Mouse (Mus musculus) CD4-positive, CD25-positive, alpha-beta regulatory T cell, adult 2 months (primary cell): ENCODE measurements at regions not wholly inside any gene's neighbourhood (a gene's known extent, or its start where the extent isn't known, plus 50 kb on each side); places are given as distances from the start of the nearest gene placed in this dataset.

Source experiments
- DNase-seq: peaks from one replicate; pipeline ENCODE4 v3.0.0-alpha.2; 2012; ENCODE audit warnings: low read depth, low spot score

DNA sequence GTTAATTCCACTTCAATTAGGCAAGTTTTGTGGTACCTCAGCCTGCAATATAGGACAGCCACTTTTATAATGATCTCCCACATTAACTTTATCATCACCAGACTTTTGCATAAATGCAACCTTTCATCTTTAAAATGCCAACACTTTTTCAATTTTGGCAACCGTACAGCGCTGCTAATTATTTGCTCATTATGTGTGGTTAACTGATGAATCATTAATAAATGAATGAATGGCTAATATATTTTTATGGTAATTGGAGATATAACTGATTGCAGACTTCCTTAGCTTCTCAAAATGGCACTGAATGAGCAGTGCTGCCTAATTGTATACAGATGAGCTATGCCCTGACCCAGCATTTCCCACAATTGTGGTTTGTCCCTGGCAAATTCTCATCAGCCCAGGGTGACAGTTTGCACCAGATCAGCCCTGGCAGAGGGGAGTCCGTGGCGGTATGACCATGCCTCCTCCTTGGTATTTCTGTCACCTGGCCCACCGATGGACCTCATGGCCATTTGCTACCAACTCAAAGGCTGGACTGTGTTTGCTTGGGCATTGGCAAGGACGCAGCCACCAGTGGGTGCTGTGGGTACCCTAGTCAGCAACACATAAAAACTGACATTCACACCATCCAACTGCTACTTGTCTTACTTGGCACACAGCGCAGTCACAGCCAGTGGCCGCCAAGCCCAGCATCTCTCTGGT is 173.7 kb upstream of the Lmo4 start:
- no peak for DNase-seq

DNA sequence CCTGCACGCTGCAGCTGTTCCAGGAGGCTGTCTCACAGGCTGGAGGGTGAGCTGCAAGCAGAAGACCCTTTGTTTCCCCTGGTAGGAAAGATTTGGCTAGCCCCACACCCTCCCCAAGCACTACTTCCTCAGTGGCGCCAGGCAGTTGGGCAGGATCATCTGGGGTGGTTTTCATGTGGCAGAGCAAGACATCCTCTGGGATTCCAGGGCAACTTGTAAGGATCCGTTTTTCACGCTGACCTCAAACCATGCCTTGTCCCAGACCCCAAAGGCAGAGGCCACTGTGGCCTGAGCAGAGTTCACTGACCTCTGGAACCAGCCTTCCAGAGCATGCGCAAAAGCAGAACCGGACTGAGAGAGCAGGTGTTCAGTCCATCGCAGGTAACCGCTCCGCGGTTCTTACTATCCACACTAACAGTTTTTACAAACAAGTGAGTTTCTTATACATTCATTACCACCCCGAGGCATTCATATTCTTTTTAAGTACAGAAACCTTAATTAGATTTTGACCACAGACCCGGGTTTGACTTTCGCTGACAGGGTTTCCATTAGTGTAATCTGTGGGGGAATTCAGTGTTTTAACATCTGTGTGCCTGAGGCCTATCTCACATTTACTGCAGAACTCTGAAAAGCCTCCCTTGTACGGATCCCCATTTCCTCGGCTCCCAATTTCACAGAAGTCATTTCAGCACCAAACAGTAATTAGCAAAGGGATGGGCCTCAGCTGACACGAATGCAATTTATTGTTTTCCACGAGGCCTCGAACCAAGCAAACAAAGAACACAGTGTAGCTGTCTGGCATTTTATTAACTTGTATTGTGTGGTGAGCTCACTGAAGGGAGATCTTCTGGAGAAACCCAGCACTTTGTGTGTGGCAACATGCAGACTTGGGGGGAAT is 172.9 kb upstream of the Lmo4 start:
- no peak for DNase-seq

DNA sequence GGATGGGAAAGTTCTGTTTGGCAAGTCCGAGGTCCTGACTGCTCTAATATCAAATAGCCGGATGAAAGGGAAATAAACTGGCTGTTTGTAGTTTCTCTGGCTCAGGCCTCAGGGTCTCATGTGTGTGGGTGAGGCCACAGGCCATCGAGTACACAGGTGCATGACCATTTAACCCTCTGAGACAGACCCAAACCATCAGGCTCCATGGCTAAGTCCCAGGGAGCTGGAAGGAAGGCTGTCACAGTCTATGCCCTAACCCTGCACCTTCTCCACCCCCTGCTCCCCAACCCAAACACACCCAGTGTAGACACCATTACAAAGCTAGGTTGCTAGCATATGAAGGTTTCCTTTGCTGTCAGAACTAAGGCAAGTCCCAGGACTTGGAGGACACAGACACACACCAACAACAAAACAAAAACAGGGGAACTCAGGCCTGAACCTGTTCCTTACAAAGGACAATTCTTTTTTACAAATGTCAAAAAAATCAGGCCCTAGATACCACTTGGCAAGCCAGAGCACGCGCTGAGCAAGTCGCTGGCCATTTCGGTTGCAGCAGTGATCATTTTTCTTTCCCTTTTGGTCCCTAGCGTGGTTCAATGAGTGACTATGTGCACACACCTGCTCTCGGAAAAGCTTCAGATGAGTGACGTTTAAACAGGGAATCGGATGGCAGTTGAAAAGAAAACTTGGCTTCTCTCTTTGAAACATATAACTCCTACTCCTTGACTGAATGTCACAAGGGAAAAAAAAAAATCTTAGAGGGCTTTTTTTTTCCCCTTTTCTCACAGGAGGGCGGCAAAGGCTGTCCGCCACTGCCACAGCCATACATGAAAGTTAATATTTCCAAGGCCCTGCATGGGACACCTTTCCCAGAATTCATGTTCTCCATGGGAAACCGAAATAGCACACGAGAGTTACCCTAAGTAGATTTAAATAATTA is 171.7 kb upstream of the Lmo4 start:
- DNase-seq = no peak

DNA sequence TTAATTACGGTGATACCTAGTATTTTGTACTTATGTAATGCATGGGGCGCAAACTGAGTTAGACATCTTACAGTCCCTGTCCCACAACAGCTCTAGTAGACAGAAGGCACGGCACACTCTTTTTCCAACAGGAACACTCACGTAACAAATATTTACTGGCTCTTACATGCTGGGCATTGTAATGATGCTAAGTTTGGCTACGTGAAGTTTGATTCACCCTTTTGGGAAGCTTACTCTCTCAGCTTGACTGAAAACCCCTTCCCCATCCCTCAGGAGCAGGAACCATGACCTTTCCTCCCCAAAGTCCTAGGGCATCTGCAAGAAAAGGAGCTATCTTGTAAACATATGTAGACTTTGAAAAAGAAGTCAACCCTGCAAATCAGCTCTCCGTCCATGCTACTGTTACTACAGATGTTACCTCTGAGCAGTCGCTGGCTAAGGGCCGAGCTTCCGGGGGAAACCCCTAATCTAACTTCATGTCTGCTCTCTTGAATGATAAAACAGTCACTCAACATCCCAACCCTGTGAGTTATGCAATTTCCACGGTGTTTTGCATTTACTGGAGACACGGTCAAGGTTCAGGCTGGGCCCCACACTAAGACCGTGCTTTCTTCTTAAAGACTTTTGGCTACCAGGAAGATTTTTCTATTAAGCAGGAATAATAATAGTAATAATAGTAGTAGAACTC is 170.8 kb upstream of the Lmo4 start:
- DNase-seq = no peak

DNA sequence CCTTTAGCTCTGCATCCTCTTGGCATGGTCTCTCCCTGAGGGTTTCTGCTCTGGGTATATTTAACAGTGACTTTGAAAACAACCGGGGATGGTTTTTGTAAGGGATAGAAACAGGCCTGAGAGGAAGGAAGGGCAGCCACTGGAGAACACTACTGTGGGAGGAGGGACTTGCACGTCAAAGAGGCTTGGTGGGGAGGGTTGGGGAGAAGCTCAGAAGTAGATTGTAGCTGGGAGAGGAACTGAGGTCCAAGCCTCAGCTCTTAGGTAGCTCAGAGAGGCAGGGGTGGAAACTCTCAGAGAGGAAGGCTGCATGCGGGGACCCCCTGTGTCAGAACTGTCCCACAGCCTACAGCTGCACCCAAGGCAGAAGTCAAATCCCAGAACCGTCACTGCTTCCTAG is 163.3 kb upstream of the Lmo4 start:
- no peak for DNase-seq

DNA sequence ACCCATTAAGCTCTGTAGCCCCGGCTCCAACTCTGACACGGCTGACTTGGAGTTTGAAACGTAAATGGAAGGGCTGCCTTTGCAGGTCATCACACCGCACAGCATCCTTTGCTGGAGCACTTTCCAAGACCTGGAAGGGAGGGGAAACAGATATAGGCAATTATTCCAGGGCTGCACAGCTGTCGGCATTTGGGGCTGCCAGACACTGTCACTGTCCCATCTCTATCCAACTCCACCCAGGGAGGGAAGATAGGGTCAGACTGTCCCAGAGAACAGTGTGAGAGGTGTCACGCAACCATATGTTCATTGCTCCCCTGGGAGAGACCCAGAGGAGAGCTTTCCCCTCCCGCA is 162.7 kb upstream of the Lmo4 start:
- DNase-seq = no peak

DNA sequence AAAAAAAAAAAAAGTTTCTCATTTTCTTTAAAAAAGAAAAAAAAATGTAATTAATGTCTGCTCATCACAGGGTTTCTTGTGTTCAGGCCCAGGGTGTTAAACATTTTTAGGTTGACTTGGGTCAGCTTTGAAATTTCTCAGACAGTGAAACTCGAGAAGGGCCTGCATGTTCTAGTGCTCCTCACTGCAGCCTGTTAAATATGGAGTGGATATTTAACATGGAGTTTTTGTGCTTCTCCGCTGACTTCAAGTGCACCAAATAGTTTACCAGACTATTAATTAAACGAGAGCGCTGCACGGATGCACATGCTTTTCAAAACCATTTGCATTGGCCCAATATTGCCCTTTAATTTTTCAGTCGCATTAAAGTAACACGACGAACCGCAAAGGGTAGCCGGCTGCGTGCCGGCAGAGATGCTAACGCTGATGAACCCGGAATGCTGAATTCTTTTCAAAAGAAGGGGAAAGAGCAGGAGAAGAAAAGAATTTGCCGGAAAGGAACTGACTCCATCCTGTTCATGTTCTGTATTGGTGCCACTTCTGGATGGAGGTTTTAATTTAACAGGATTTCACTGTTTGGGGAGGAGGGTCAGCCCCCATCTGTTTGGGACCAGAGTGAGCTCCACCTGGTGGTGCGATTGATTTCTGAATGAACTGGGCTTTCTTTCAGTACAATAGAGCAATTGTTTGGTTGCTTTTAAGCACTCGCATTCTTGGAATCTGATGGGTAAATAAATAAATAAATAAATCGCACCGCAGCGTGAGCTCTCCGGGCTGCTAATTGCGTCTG is 162.2 kb upstream of the Lmo4 start:
- no peak for DNase-seq

DNA sequence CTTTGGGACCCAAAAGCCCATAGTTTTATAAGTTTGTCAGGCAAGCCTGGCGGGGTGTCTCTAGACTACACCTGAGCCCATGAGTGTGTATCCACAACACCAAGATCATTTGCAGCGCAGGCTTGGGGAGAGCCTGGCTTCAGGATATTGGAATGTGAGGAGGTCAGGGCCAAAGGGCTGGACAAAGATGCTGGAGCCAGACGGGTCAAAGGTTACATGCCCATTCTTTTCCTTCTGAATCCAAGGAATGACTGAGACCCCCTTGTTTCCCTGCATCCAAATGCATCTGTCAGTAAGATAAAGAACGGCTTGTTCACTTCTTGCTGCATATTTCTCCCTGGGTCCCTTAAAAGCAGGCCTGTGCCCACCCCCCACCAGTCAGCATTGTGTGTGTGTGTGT is 160.9 kb upstream of the Lmo4 start:
- no peak for DNase-seq

DNA sequence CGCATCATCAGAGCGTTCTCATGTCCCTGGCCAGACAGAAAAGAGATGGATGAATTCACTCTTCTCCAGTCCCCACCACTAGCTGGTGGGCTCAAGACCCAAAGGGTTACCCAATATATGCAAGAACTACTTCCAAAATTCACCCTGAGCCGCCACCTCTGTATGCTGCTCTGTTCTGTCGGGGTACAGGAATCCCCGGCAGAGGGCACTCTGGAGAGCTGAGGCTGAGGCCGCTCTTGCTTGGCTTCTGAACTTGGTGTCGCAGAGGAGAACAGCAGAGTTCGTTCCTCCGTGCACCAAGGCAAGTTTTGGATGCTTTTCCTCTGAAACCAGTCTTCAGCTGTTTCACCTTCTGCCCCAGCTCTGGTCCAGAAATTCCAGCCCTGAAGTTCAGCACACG is 157.5 kb upstream of the Lmo4 start:
- DNase-seq = peak; percentile 62

DNA sequence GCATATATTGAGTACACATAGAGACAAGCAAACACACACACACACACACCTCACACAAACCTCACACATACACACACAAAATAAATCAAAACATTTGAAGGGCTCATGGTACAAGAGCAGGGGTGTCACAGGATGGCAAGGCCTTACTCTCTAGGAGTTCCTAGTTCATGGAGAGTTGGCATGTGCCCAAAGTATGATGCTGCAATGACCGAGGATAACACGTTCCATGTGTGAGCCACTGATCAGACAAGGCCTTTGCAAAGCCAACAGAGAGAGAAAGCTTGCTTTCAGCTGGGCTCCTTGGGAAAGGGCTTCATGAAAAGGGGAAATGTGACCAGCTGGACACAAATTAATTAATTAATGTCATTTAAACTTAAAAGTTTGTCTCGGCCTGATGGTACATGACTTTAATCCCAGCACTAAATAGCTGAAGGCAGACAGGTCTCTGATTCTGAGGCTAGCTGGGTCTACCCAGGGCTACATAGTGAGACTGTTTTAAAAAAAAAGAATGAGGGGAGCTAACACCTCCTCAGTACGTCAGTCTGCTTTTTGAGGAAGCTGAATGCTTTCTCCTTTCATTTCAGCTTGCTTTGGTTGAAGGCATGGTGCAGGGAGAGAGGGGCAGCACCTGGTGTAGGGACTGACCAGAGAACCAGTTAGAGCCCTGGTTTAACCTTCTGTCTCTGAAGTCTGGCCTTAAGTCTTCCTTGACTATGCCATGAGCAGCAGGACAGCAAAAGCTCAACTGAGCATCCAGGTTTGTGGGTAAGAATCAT is 156.4 kb upstream of the Lmo4 start:
- no peak for DNase-seq

DNA sequence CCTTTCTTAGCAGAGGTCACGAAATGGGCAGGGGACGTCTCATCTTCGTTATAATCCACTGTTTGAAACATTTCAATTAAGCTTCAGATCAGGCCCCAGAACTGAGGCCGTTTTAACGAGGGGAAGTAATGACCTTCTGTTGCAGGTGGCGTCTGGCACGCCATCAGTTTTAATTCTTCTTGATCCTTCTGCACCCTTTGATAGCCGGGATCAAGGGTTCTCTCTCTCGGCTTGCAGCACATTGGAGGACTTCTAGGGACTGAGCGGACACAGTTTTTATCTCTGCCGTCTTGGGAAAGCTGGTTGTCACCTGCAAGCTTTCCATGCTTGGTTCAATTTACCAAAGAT is 151.9 kb upstream of the Lmo4 start:
- DNase-seq = no peak

DNA sequence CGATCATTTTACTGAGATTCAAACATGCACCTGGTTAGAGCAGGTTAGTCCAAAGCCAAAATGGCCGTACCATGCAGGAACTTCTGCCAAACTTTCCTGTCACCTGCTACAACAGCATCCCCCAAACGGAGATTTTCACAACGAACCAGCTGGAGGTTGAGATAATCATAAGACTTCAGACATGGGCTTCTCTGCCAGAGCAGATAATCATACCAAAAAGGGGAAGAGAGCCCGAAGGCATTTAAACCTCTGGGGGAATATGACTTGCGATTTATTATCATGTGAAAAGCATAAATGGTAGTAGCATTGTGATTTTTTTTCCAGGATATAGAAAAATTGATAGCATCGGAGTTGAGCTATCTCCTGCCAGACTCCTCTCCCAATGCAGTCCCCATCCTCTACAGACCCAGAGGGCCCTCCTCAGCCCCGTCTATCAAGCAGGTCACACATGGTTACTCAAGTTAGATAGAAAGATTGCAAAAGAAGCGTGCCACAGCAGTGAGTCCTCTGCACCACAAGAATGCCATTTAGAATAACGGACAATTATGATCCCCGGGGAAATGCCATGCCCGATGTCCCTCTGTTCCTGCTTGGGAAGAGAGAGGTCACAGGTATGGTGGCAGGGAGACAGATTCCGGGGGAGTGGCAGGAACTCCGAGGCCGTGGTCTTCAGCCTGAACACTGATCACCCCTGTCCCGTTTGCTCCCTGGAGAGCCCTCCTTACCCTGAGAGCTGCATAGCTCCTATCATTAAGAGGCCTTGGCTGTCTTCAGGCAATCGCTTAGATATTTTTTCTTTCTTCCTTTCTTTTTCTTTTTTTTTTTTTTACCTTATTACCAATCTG is 151.3 kb upstream of the Lmo4 start:
- DNase-seq = no peak

DNA sequence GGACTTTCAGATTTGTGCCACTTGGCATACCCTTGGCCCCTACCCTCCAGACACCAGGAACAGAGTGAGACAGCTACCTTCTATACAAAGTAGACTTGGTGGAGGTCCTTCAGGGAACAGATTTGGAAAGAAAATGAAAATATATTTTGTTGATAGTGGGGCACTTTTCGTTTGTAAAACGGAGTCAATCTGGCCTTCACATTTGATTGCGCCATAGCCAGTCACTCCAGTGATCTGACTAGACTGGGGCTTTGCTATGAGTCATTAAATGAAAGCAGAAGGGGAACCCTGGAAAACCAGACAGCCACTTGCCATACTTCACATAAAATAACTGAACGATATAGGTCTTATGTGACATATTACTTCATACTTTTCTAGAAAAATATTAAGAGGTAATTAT is 147.5 kb upstream of the Lmo4 start:
- no peak for DNase-seq

DNA sequence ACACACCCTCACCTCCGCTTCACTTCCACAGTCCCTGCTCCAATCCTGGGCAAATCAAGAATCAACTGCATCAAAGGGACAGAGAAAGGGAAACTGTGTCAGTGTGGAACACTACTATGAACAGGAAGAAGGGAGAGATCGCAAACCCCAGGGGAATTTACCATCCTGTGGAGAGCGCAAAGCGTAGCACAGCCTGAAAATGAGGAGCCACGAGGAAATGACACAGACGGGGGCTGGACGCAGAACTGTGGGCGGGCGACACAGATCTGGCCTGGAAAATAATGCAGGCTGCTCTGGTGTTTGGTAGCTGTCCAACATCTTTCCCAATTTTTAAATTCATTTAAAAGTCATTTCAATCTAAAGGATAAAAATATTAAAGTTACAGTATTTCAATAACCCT is 143.4 kb upstream of the Lmo4 start:
- no peak for DNase-seq

DNA sequence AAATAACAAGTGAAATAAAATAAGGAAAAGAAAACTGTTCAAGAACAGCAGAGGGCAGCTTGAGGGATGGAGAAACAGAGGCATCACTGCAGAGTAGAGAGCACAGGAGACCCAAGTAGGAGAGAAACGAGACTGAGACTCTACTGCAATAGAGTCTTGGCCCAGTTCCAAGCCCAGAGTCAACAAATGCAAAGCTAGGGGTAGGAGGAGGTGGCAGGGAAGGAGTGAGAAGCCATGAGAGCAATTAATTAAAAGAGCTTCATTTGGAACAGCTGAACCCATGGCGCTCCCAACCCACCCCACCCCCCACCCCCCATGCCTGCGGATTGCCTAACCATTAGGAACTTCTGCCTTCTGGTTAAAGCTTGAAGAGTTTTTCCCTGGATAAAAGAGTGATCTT is 130.2 kb upstream of the Lmo4 start:
- no peak for DNase-seq

DNA sequence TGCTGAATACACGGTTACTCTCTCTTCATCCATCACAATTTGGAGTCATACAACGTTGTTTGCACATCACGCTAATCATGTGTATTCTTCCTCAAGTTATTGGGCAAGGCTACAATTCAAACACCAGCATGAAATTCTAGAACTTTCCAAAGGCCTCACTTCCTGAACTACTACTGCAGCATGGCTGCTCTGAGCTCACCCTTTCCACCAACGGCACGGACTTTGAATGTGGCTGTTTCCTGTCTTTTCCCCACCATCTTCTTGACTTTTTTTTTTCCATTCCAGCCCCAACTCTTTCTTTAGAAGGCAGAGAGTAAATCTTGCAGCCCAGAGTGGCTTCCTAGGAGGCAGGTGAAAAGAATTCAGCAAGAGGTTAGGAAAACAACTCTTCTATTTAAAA is 129.2 kb upstream of the Lmo4 start:
- DNase-seq = no peak

DNA sequence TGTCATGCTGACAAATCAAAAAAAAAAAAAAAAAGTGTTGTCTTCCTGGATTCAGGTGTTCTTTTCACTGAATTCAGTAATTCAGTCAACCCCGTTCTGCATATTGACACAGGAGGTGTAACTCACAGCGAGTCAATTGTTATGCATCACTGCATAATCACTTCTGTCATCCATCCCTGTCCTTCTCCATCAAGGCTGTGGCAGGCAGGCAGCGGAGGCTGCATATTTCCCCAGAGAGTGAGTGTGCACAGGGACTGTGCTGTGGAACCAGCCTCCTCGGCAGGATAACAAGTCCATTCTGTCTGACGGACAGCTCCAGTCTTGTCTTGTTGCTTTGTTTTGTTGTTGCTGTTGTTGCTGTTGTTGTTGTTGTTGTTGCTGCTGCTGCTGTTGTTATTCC is 127.3 kb upstream of the Lmo4 start:
- DNase-seq = no peak

DNA sequence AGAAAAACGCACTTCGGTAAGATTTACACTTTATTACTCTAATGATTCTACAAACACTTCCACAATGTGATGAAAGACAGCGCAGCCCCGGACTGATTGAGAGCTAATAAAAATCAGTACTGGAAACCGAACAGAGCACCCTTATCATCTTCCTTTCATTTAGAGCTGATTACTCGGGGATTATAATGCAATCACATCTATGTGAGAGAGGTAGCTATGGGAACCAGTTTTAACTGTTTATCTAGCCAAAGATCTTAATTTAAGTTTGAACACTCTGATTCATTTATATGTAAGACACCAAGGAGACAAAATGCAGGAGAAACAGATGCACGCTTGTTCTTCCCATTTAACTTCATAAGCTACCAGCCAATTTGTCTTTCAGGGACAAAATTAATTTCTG is 124.1 kb upstream of the Lmo4 start:
- no peak for DNase-seq

DNA sequence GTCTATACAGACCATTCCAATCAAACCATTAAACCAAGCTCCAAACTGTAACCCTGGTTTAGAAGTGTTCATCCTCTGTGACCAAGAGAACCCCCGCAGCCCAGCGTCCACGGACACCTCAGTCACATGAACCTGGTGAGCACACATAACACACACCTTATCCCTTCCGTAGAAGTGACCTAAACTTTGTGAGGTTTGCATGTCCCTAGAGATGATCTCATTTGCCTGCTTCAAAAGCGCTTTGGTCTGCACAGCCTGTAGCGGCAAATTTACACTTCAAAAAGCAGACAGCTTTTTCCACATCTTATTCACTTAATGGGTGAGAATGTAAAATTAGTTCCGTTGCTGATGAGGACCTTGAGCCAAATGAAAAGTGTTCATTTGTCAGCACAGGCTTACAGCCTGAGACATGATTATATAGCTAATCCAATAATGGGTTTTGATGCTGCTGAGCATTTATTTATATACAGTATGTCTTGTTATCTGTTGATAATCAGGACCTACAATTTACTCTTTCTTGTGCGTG is 122.3 kb upstream of the Lmo4 start:
- DNase-seq = no peak
